Mouse (Mus musculus): Measurements from ENCODE around the gene Mast4.

- TF ChIP-seq GATA1 (IDR thresholded peaks at IDR 0.05; ENCODE audit: low read length) (no peak), TAL1 (IDR thresholded peaks at IDR 0.05; ENCODE audit: low read length) (no peak)
These were observed 433.8 kb downstream of the Mast4 start for GRCm38 (mm10) chr13:102900531-102900930.

All from erythroblast, embryonic 14.5 days (primary cell).